Mouse (Mus musculus) limb, embryonic 11.5 days (tissue): ENCODE measurements around the gene Cryba4. TPM values are rescaled to one million over a fixed set of nuclear protein-coding genes. Genes with fewer than 3 reads are reported as not detected.

Experiments
- ATAC-seq: fragments of 200-750 bp; cut with Nextera tagmentation; 2 replicates; pipeline ENCODE4 v1.8.0; 2017; ENCODE audit warnings: low read depth; ENCODE audit not compliant: insufficient number of reproducible peaks, low FRiP score, low TSS enrichment
- DNase-seq: peaks from one replicate; pipeline ENCODE4 v3.0.0-alpha.2; 2015; ENCODE audit warnings: low spot score
- H3K27ac ChIP-seq: fragments of 300-500 bp; sonication (generic); replicated peaks from 2 replicates; pipeline ENCODE4 v1.5.1; 2014; ENCODE audit warnings: low read depth, mild to moderate bottlenecking, low read length
- H3K27me3 ChIP-seq: fragments of 300-500 bp; sonication (generic); 2 replicates; pipeline ENCODE4 v1.6.1; 2014; ENCODE audit warnings: mild to moderate bottlenecking, low read length, mixed read lengths; ENCODE audit not compliant: control insufficient read depth, insufficient read depth
- H3K36me3 ChIP-seq: fragments of 300-500 bp; sonication (generic); 2 replicates; pipeline ENCODE4 v1.6.1; 2014; ENCODE audit warnings: mild to moderate bottlenecking, low read length, moderate library complexity, mixed read lengths; ENCODE audit not compliant: control insufficient read depth, insufficient read depth
- H3K4me1 ChIP-seq: fragments of 300-500 bp; sonication (generic); 2 replicates; pipeline ENCODE4 v1.6.1; 2014; ENCODE audit warnings: low read length, mixed read lengths; ENCODE audit not compliant: control insufficient read depth, insufficient read depth
- H3K4me2 ChIP-seq: fragments of 300-500 bp; sonication (generic); 2 replicates; pipeline ENCODE4 v1.6.1; 2014; ENCODE audit warnings: low read depth, mild to moderate bottlenecking, moderate library complexity; ENCODE audit not compliant: severe bottlenecking
- H3K4me3 ChIP-seq: fragments of 300-500 bp; sonication (generic); 2 replicates; pipeline ENCODE4 v1.5.1; 2014; ENCODE audit warnings: low read depth, low read length
- H3K9ac ChIP-seq: fragments of 300-500 bp; sonication (generic); 2 replicates; pipeline ENCODE4 v1.6.1; 2014; ENCODE audit warnings: mild to moderate bottlenecking, low read length
- H3K9me3 ChIP-seq: fragments of 300-500 bp; sonication (generic); 2 replicates; pipeline ENCODE4 v1.6.1; 2016; ENCODE audit warnings: low read length; ENCODE audit not compliant: control insufficient read depth
- WGBS: fragments of 180-500 bp; shearing (Covaris S2); extraction: QIAGEN DNeasy Blood & Tissue Kit; methylation state at CpG from one replicate; pipeline ENCODE4 v1.1.7; 2014; 5-methylcytosine and 5-hydroxymethylcytosine counted together
- polyA plus RNA-seq: library from polyadenylated mRNA; unstranded; fragments of >200 nt; fragmentation: Nextera tagmentation; extraction: Ambion mirVana; gene quantifications from 2 replicates; pipeline ENCODE4 v1.2.1, GENCODE M21; 2014

Gene Cryba4
- polyA plus RNA-seq, 1 experiment from 2014 or later, result 0.20 TPM

DNA sequence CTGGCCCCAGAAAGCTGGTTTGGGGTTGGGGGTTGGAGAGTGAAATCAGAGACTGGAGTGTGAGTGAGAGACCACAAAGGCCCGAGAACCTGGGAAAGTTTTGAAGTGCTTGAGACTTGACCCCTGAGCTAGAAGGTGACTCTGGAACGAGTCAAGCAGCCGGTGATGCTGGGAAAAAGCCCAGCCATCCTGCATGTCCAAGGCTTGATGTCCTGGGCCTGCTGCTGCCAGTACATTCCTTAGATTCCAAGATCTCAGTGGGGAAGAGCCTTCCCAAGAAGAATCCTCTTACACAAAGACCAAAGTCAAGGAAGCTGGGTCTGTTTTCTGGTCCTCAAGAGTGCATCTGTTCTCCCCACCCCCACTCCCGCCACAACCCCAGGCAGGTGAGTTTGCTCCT is 44.0 kb downstream of the Cryba4 start:
- ATAC-seq (no peak), DNase-seq (no peak)
- no peak overlapping the region for H3K9ac ChIP-seq
- H3K36me3 ChIP-seq, result no peaks in the 10 kb centered on the region
- no peak overlapping the region for H3K4me2 ChIP-seq
- H3K4me3 ChIP-seq, result no peak overlapping the region
- H3K9me3 ChIP-seq, result no peaks in the 10 kb centered on the region
- 47% methylated on average over 4 of the region's 4 CpGs for WGBS
- H3K4me1 ChIP-seq, result peaks cover 7% of the 10 kb centered on the region; the same call in 1 of the 2 replicates
- H3K27ac ChIP-seq, result no peak overlapping the region
- no peaks in the 10 kb centered on the region for H3K27me3 ChIP-seq

GRCm38 (mm10) chr5:112206543-112207255 is 45.6 kb downstream of the Cryba4 start:
- Histone ChIP-seq H3K4me2 (peak overlapping the region; percentile 11; the same call in 1 of the 2 replicates), H3K27ac (no peak overlapping the region), H3K4me3 (no peak overlapping the region), H3K27me3 (no peaks in the 10 kb centered on the region), H3K9me3 (no peaks in the 10 kb centered on the region), H3K4me1 (peaks cover 7% of the 10 kb centered on the region; the same call in 1 of the 2 replicates), H3K9ac (no peak overlapping the region), H3K36me3 (no peaks in the 10 kb centered on the region)
- ATAC-seq (no peak), DNase-seq (no peak)
- WGBS, result 20% methylated on average over 16 of the region's 16 CpGs

- DNase-seq, result no peak
- Histone ChIP-seq H3K4me3 (no peak overlapping the region), H3K36me3 (no peaks in the 10 kb centered on the region), H3K27ac (no peak overlapping the region), H3K4me1 (no peaks in the 10 kb centered on the region), H3K9me3 (no peaks in the 10 kb centered on the region), H3K27me3 (no peaks in the 10 kb centered on the region), H3K9ac (no peak overlapping the region), H3K4me2 (no peak overlapping the region)
- no peak for ATAC-seq
- 86% methylated on average over 6 of the region's 6 CpGs for WGBS
Measured at GRCm38 (mm10) chr5:112199656-112200055, 52.7 kb downstream of the Cryba4 start.

Other genes with a start within 250 kb of the Cryba4 start
- 0.20 TPM in 1 of 2 replicates, not detected in the other for gene Crybb1, start 3.3 kb upstream of the Cryba4 start, polyA plus RNA-seq
- 30.9 and 31.1 TPM in 2 replicates for gene Tpst2, start 24.2 kb upstream of the Cryba4 start, polyA plus RNA-seq
- gene Tfip11, start 73.8 kb upstream of the Cryba4 start, polyA plus RNA-seq, result 27.3 and 29.4 TPM in 2 replicates
- gene Srrd, start 90.5 kb upstream of the Cryba4 start, polyA plus RNA-seq, result 56.0 and 57.0 TPM in 2 replicates
- gene Hps4, start 90.6 kb upstream of the Cryba4 start, polyA plus RNA-seq, result 36.6 and 38.4 TPM in 2 replicates
- 0.12 and 0.27 TPM in 2 replicates for gene Gm6583, start 103.5 kb upstream of the Cryba4 start, polyA plus RNA-seq
- gene Asphd2, start 142.3 kb upstream of the Cryba4 start, polyA plus RNA-seq, result 26.1 and 27.1 TPM in 2 replicates
- gene Gm6588, start 196.9 kb upstream of the Cryba4 start, polyA plus RNA-seq, result not detected in 2 replicates